In genomic region chr5:5423081-5423480, GRCm38 (mm10) we compare ENCODE assay signal across 26 mouse cellular contexts. TPM values are rescaled to one million over a fixed set of nuclear protein-coding genes. Genes with fewer than 3 reads are reported as not detected.
"Had no signal": no experiment of that assay in that cellular context is flagged by ENCODE, and none has a peak within 500 bp of the region (broad histone marks: within the 10 kb centered on the region; RNA-seq: fewer than 3 reads in every experiment).

No protein-coding gene starts in this region.

- H3K4me3 ChIP-seq: layer of hippocampus, adult 2 months; limb, embryonic 10.5 days; limb, embryonic 13.5 days; liver, embryonic 12.5 days; liver, embryonic 15.5 days; neural tube, embryonic 12.5 days; neural tube, embryonic 15.5 days had no signal

- ATAC-seq: inflammation-experienced regulatory T-cells, adult 6 months; liver, embryonic 12.5 days had no signal

- H3K27me3 ChIP-seq: limb, embryonic 13.5 days; liver, embryonic 12.5 days; liver, embryonic 15.5 days; neural tube, embryonic 12.5 days; neural tube, embryonic 15.5 days had no signal

- H3K4me1 ChIP-seq: limb, embryonic 10.5 days; limb, embryonic 13.5 days; liver, embryonic 12.5 days; liver, embryonic 15.5 days; neural tube, embryonic 12.5 days; neural tube, embryonic 15.5 days had no signal

- H3K27ac ChIP-seq: layer of hippocampus, adult 2 months; limb, embryonic 10.5 days; limb, embryonic 13.5 days; liver, embryonic 12.5 days; liver, embryonic 15.5 days; neural tube, embryonic 12.5 days; neural tube, embryonic 15.5 days had no signal

- H3K9ac ChIP-seq: limb, embryonic 13.5 days; liver, embryonic 12.5 days; liver, embryonic 15.5 days; neural tube, embryonic 12.5 days; neural tube, embryonic 15.5 days had no signal

- H3K36me3 ChIP-seq: limb, embryonic 10.5 days; limb, embryonic 13.5 days; liver, embryonic 12.5 days; liver, embryonic 15.5 days; neural tube, embryonic 12.5 days; neural tube, embryonic 15.5 days had no signal

- DNase-seq: kidney, adult 11 months; kidney, adult 9 months; kidney, postnatal 14 days; layer of hippocampus, adult 9-11 months; liver; lung, adult 18-20 months; lung, postnatal 4 days; midbrain, embryonic 14.5 days; right cerebral cortex, adult 18-20 months; right cerebral cortex, postnatal 14 days; right cerebral cortex, postnatal 4 days; thymus, postnatal 36 days had no signal

- H3K9me3 ChIP-seq: liver, embryonic 12.5 days; liver, embryonic 15.5 days; neural tube, embryonic 12.5 days; neural tube, embryonic 15.5 days had no signal

- H3K4me2 ChIP-seq: limb, embryonic 13.5 days; liver, embryonic 12.5 days; liver, embryonic 15.5 days; midbrain, embryonic 11.5 days; neural tube, embryonic 12.5 days; neural tube, embryonic 15.5 days had no signal

RNA-seq across cellular contexts. Expression of gene 1700015F17Rik, which starts 55.9 kb away (rescaled TPM):
- total RNA-seq: layer of hippocampus, adult 2 months; layer of hippocampus, postnatal 25 days; megakaryocyte progenitor cell, adult 5-6 weeks; megakaryocyte-erythroid progenitor cell, adult 5-6 weeks had no signal
- polyA plus RNA-seq: inflammation-experienced regulatory T-cells, adult 6 months; kidney, embryonic 16.5 days; limb, embryonic 10.5 days; limb, embryonic 13.5 days; liver, embryonic 12.5 days; liver, embryonic 15.5 days; lung, embryonic 16.5 days; midbrain, embryonic 11.5 days; midbrain, embryonic 14.5 days; neural tube, embryonic 12.5 days; neural tube, embryonic 15.5 days had no signal
